Mouse (Mus musculus): Measurements from ENCODE around the gene Tet2.

Tet2 gene

DNA sequence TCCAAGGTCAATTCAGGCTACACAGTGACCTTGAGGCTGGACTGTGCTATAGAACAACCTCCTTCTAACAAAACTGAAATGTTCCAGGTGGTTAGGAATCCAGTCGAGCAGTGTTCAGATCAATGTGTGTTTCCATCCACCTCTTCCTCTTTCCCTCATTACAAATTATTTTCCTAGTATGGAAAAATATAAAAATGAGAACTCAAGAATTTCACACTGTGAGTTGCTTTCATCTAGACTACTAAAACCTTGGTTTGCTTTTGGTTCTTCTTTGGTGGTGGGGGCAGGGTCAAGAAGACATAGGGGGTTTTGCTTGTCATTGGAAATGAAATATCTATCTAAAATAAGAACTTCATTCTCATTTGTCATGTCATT is 109.2 kb downstream of the Tet2 start:
- no peak for DNase-seq

DNA sequence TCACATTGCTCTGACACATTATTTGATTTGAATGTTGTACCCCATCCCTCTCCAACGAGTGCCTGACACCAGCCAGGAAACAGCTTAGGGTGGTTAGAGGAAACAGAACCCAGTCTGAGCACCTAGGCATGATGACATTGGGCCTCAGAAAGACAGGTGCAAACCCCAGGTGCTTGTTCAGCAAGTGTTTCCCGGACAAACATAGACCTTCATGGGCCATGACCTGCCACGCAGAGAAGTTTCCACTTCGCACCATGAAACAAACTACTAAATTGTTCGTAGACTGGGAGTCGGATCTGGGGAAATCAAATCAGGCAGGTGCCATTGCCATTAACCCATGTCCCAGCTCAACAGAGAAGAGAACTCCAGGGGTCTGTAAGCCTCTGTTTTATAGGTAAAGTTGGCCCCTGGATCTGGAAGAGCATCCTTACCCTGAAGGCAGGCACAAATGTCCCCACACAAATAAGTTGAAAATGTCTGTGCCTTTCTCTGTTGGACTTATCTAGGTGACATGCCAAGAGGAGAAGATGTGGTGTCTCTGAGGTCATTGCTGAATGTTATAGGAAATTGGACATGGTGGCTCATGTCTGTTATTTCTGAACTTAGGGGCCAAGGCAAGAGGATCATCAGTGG is 109.7 kb downstream of the Tet2 start:
- DNase-seq = no peak

DNA sequence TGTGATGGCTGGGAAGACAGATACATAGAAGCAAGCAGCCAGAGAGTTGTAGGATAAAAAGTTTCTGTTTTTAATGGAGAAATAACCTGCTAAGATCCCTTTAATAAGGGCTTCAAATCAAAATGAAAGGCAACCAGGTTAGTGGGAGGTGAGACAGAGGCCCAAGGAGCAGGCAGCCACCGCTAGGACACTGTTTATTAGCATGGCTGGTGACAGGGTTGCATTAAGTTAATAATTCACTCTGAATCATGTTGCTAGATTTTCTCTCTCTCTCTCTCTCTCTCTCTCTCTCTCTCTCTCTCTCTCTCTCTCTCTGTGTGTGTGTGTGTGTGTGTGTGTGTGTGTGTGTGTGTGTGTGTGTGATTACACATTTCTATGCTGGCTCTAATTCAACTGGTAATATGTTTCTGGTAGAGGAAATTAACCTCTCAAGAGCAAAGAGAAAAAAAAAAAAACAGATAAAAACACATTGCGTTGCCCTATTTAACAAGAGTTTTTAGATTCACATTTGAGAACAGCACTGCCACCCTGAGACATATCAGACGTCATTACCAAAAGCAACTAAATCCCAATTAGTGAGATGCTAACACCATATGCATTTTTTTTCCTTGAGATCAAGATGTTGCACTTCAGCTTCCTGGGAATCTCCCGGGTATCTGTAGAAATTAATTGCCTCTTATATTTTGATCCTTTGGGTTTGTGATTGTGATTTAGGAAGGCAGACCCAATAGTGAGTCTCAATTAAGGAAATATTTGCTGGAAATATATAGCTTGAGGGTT is 115.4 kb downstream of the Tet2 start:
- DNase-seq = no peak

DNA sequence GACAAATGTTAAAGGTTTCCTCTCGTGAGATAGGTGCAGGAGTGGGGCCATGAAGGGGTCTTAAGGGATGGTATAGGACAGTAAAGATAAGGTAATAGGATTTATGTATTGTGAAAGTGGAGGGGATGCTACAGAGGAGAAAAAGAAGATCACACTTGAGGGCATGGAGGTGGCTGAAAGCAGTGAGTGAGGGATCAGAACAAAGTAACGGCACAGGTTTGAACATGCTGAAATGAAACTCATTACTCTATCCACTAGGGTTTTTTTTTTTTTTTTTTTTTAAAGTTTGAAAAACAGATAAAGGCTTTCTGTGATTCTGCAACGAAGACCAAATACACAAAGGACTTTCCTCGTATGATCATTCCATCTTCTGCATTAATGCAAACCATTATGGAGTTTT is 116.9 kb downstream of the Tet2 start:
- no peak for DNase-seq

DNA sequence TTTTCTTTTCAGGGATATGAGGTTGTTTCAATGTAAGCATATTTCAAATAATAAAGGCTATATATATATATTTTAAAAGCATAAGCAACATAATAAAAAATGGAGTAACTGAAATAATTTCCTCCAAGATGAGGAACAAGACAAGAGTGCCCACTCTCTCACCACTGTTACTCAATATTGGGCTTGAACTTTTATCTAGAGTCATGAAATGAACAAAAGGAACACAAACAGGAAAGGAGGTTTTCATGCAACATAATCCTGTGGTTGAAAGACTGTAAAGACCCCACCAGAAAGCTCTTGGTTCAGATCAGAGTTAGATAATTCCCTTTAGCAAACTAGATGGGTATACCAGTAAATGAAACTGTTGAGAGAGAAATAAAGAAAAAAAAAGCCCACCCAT is 121.9 kb downstream of the Tet2 start:
- DNase-seq = no peak

DNA sequence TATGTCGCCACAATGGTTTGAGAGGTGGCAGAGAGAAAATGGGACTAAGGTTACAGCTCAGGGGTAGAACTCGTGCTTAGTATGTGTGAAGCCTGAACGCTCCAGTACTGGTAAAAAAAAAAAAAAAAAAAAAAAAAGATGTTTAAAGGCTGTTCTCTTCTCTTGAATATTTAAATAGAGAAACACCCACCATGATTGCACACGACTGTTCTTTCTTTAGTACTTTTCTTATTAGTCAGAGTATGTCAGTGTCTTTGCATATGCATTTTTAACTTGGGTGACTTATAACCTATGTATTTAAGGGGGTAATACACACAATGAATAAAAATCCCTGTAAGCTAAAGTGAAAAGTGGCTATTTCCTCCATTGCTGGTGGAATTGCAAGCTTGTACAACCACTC is 130.2 kb downstream of the Tet2 start:
- no peak for DNase-seq

All from lung, postnatal 4 days (tissue).